Mouse (Mus musculus): ENCODE data around the gene Clec2l. TPM values are rescaled to one million over a fixed set of nuclear protein-coding genes. Genes with fewer than 3 reads are reported as not detected.

Gene Clec2l
- polyA plus RNA-seq, 1 experiment from 2014 or later, result 10.9 TPM

GRCm38 (mm10) chr6:38702810-38703399, 40.0 kb downstream of the Clec2l start:
- no peaks in the 10 kb centered on the region for H3K9me3 ChIP-seq (ENCODE audit: control insufficient read depth, low read length)
- H3K27ac ChIP-seq (ENCODE audit: low read length), result no peak overlapping the region
- no peak overlapping the region for H3K4me3 ChIP-seq (replicated peaks; ENCODE audit: low read length)
- H3K36me3 ChIP-seq (ENCODE audit: control insufficient read depth, insufficient read depth), result peaks cover 16% of the 10 kb centered on the region
- no peak; the same call in 1 of the 2 replicates for ATAC-seq
- H3K4me1 ChIP-seq (replicated peaks; ENCODE audit: control insufficient read depth, insufficient read depth, low read length), result no peaks in the 10 kb centered on the region
- H3K4me2 ChIP-seq (ENCODE audit: low read length), result no peak overlapping the region
- H3K9ac ChIP-seq (replicated peaks; ENCODE audit: low read depth, low read length), result no peak overlapping the region
- 66% methylated on average over 6 of the region's 6 CpGs for WGBS
- H3K27me3 ChIP-seq (replicated peaks; ENCODE audit: control insufficient read depth, insufficient read depth, low read length), result no peaks in the 10 kb centered on the region

GRCm38 (mm10) chr6:38703526-38703925, 40.7 kb downstream of the Clec2l start:
- H3K9me3 ChIP-seq (ENCODE audit: control insufficient read depth, low read length), result no peaks in the 10 kb centered on the region
- 95% methylated on average over 6 of the region's 6 CpGs for WGBS
- peaks cover 16% of the 10 kb centered on the region for H3K36me3 ChIP-seq (ENCODE audit: control insufficient read depth, insufficient read depth)
- H3K4me2 ChIP-seq (ENCODE audit: low read length), result no peak overlapping the region
- no peaks in the 10 kb centered on the region for H3K27me3 ChIP-seq (replicated peaks; ENCODE audit: control insufficient read depth, insufficient read depth, low read length)
- no peak overlapping the region for H3K9ac ChIP-seq (replicated peaks; ENCODE audit: low read depth, low read length)
- no peak for ATAC-seq
- no peaks in the 10 kb centered on the region for H3K4me1 ChIP-seq (replicated peaks; ENCODE audit: control insufficient read depth, insufficient read depth, low read length)
- H3K4me3 ChIP-seq (replicated peaks; ENCODE audit: low read length), result no peak overlapping the region
- H3K27ac ChIP-seq (ENCODE audit: low read length), result no peak overlapping the region

GRCm38 (mm10) chr6:38704264-38704984, 41.6 kb downstream of the Clec2l start:
- 88% methylated on average over 7 of the region's 7 CpGs for WGBS

GRCm38 (mm10) chr6:38710449-38710848, 47.6 kb downstream of the Clec2l start:
- Histone ChIP-seq H3K27me3 (replicated peaks; ENCODE audit: control insufficient read depth, insufficient read depth, low read length) (no peaks in the 10 kb centered on the region), H3K9me3 (ENCODE audit: control insufficient read depth, low read length) (no peaks in the 10 kb centered on the region), H3K4me2 (ENCODE audit: low read length) (no peak overlapping the region), H3K4me1 (replicated peaks; ENCODE audit: control insufficient read depth, insufficient read depth, low read length) (no peaks in the 10 kb centered on the region), H3K9ac (replicated peaks; ENCODE audit: low read depth, low read length) (no peak overlapping the region), H3K4me3 (replicated peaks; ENCODE audit: low read length) (no peak overlapping the region), H3K36me3 (ENCODE audit: control insufficient read depth, insufficient read depth) (peaks cover 21% of the 10 kb centered on the region), H3K27ac (ENCODE audit: low read length) (no peak overlapping the region)
- 92% methylated on average over 3 of the region's 3 CpGs for WGBS
- no peak for ATAC-seq

More at GRCm38 (mm10) chr6:38704264-38704984, 41.6 kb downstream of the Clec2l start:
- Histone ChIP-seq H3K27ac (ENCODE audit: low read length) (no peak overlapping the region), H3K4me2 (ENCODE audit: low read length) (no peak overlapping the region), H3K4me3 (replicated peaks; ENCODE audit: low read length) (no peak overlapping the region), H3K36me3 (ENCODE audit: control insufficient read depth, insufficient read depth) (peaks cover 12% of the 10 kb centered on the region), H3K27me3 (replicated peaks; ENCODE audit: control insufficient read depth, insufficient read depth, low read length) (no peaks in the 10 kb centered on the region), H3K4me1 (replicated peaks; ENCODE audit: control insufficient read depth, insufficient read depth, low read length) (no peaks in the 10 kb centered on the region), H3K9ac (replicated peaks; ENCODE audit: low read depth, low read length) (no peak overlapping the region), H3K9me3 (ENCODE audit: control insufficient read depth, low read length) (no peaks in the 10 kb centered on the region)
- ATAC-seq, result no peak

GRCm38 (mm10) chr6:38713957-38714898, 51.4 kb downstream of the Clec2l start:
- Histone ChIP-seq H3K4me2 (ENCODE audit: low read length) (no peak overlapping the region), H3K9me3 (ENCODE audit: control insufficient read depth, low read length) (no peaks in the 10 kb centered on the region), H3K27me3 (replicated peaks; ENCODE audit: control insufficient read depth, insufficient read depth, low read length) (no peaks in the 10 kb centered on the region), H3K9ac (replicated peaks; ENCODE audit: low read depth, low read length) (no peak overlapping the region), H3K4me1 (replicated peaks; ENCODE audit: control insufficient read depth, insufficient read depth, low read length) (no peaks in the 10 kb centered on the region), H3K36me3 (ENCODE audit: control insufficient read depth, insufficient read depth) (peaks cover 48% of the 10 kb centered on the region), H3K4me3 (replicated peaks; ENCODE audit: low read length) (no peak overlapping the region), H3K27ac (ENCODE audit: low read length) (no peak overlapping the region)
- ATAC-seq, result no peak
- 92% methylated on average over 19 of the region's 19 CpGs for WGBS

- H3K9ac ChIP-seq (replicated peaks; ENCODE audit: low read depth, low read length), result no peak overlapping the region
- ATAC-seq, result no peak
- 95% methylated on average over 16 of the region's 16 CpGs for WGBS
- no peak overlapping the region for H3K4me3 ChIP-seq (replicated peaks; ENCODE audit: low read length)
- H3K4me1 ChIP-seq (replicated peaks; ENCODE audit: control insufficient read depth, insufficient read depth, low read length), result no peaks in the 10 kb centered on the region
- H3K9me3 ChIP-seq (ENCODE audit: control insufficient read depth, low read length), result no peaks in the 10 kb centered on the region
- H3K27ac ChIP-seq (ENCODE audit: low read length), result no peak overlapping the region
- no peak overlapping the region for H3K4me2 ChIP-seq (ENCODE audit: low read length)
- peaks cover 50% of the 10 kb centered on the region for H3K36me3 ChIP-seq (ENCODE audit: control insufficient read depth, insufficient read depth)
- no peaks in the 10 kb centered on the region for H3K27me3 ChIP-seq (replicated peaks; ENCODE audit: control insufficient read depth, insufficient read depth, low read length)
Measured at GRCm38 (mm10) chr6:38715881-38716280, 53.0 kb downstream of the Clec2l start.

- peaks cover 44% of the 10 kb centered on the region for H3K36me3 ChIP-seq (ENCODE audit: control insufficient read depth, insufficient read depth)
- no peaks in the 10 kb centered on the region for H3K9me3 ChIP-seq (ENCODE audit: control insufficient read depth, low read length)
- H3K4me1 ChIP-seq (replicated peaks; ENCODE audit: control insufficient read depth, insufficient read depth, low read length), result no peaks in the 10 kb centered on the region
- H3K27me3 ChIP-seq (replicated peaks; ENCODE audit: control insufficient read depth, insufficient read depth, low read length), result no peaks in the 10 kb centered on the region
- 90% methylated on average over 7 of the region's 7 CpGs for WGBS
- no peak overlapping the region for H3K4me3 ChIP-seq (replicated peaks; ENCODE audit: low read length)
- no peak overlapping the region for H3K27ac ChIP-seq (ENCODE audit: low read length)
- no peak overlapping the region for H3K4me2 ChIP-seq (ENCODE audit: low read length)
- no peak for ATAC-seq
- H3K9ac ChIP-seq (replicated peaks; ENCODE audit: low read depth, low read length), result no peak overlapping the region
Measured at GRCm38 (mm10) chr6:38718625-38719024, 55.8 kb downstream of the Clec2l start.

- WGBS, result 27% methylated on average over 6 of the region's 6 CpGs
- Histone ChIP-seq H3K27me3 (replicated peaks; ENCODE audit: control insufficient read depth, insufficient read depth, low read length) (no peaks in the 10 kb centered on the region), H3K4me1 (replicated peaks; ENCODE audit: control insufficient read depth, insufficient read depth, low read length) (no peaks in the 10 kb centered on the region), H3K4me2 (ENCODE audit: low read length) (no peak overlapping the region), H3K9ac (replicated peaks; ENCODE audit: low read depth, low read length) (no peak overlapping the region), H3K9me3 (ENCODE audit: control insufficient read depth, low read length) (no peaks in the 10 kb centered on the region), H3K36me3 (ENCODE audit: control insufficient read depth, insufficient read depth) (peaks cover 40% of the 10 kb centered on the region), H3K4me3 (replicated peaks; ENCODE audit: low read length) (no peak overlapping the region), H3K27ac (ENCODE audit: low read length) (no peak overlapping the region)
- ATAC-seq, result peak; percentile 55
Measured at GRCm38 (mm10) chr6:38719229-38719628, 56.4 kb downstream of the Clec2l start.

- H3K27ac ChIP-seq (ENCODE audit: low read length), result no peak overlapping the region
- no peak for ATAC-seq
- H3K9me3 ChIP-seq (ENCODE audit: control insufficient read depth, low read length), result no peaks in the 10 kb centered on the region
- H3K4me2 ChIP-seq (ENCODE audit: low read length), result no peak overlapping the region
- H3K36me3 ChIP-seq (ENCODE audit: control insufficient read depth, insufficient read depth), result peaks cover 30% of the 10 kb centered on the region
- H3K4me3 ChIP-seq (replicated peaks; ENCODE audit: low read length), result no peak overlapping the region
- no peaks in the 10 kb centered on the region for H3K27me3 ChIP-seq (replicated peaks; ENCODE audit: control insufficient read depth, insufficient read depth, low read length)
- H3K9ac ChIP-seq (replicated peaks; ENCODE audit: low read depth, low read length), result no peak overlapping the region
- H3K4me1 ChIP-seq (replicated peaks; ENCODE audit: control insufficient read depth, insufficient read depth, low read length), result no peaks in the 10 kb centered on the region
- 93% methylated on average over 1 of the region's 1 CpGs for WGBS
Measured at GRCm38 (mm10) chr6:38721361-38721760, 58.5 kb downstream of the Clec2l start.

Measured in forebrain, embryonic 16.5 days (tissue).